Mouse (Mus musculus) heart, postnatal 10 days (tissue): Measurements from ENCODE around the gene Eif5a. TPM values are rescaled to one million over a fixed set of nuclear protein-coding genes. Genes with fewer than 3 reads are reported as not detected.

Experiments
- DNase-seq, 2 experiments: peaks; one replicate each; pipeline ENCODE4 v3.0.0; 2021
- intact Hi-C: fragments of 180-260 bp; cut with DNase I; formaldehyde crosslinking; loops from one replicate; pipeline ENCODE4 v1.15.1; 2025
- total RNA-seq, 2 experiments: library from RNA; stranded (reverse); gene quantifications; 2 replicates each; pipeline ENCODE4 v1.2.3; 2021

Eif5a gene
- total RNA-seq, 2 experiments from 2014 or later: 488 to 490 TPM

GRCm38 (mm10) chr11:69910781-69911560 is 10.8 kb downstream of the Eif5a start:
- intact Hi-C loops: no loop called here
- no peak for DNase-seq

- intact Hi-C loops: no loop called here
- no peak for DNase-seq
These were observed 11.6 kb downstream of the Eif5a start for GRCm38 (mm10) chr11:69910177-69910576.

GRCm38 (mm10) chr11:69909174-69909573 is 12.6 kb downstream of the Eif5a start:
- intact Hi-C loops: no loop called here
- no peak for DNase-seq

GRCm38 (mm10) chr11:69908645-69909044 is 13.1 kb downstream of the Eif5a start:
- intact Hi-C loops: no loop called here
- no peak for DNase-seq

GRCm38 (mm10) chr11:69904311-69904710 is 17.4 kb downstream of the Eif5a start:
- intact Hi-C loops: no loop called here

GRCm38 (mm10) chr11:69902972-69903371 is 18.8 kb downstream of the Eif5a start:
- intact Hi-C loops: loop anchor here (2.0 kb wide), 1 partner anchor 14 kb away; no protein-coding TSS in a partner anchor
- DNase-seq: no peak

More at GRCm38 (mm10) chr11:69904311-69904710, 17.4 kb downstream of the Eif5a start:
- DNase-seq: no peak

GRCm38 (mm10) chr11:69901993-69902392 is 19.8 kb downstream of the Eif5a start:
- intact Hi-C loops: loop anchor here (2.0 kb wide), 2 partner anchors 15 to 17 kb away; no protein-coding TSS in a partner anchor
- DNase-seq: peak in 1 of 2 experiments; percentile 40

GRCm38 (mm10) chr11:69901406-69901846 is 20.3 kb downstream of the Eif5a start:
- intact Hi-C loops: loop anchor here (2.0 kb wide), 1 partner anchor 17 kb away; no protein-coding TSS in a partner anchor

GRCm38 (mm10) chr11:69900471-69901405 is 21.0 kb downstream of the Eif5a start, which contains the start of the genes 2810408A11Rik and Neurl4:
2810408A11Rik (minus strand) TSS chr11:69900987.
Neurl4 (plus strand) TSS chr11:69901072.
- intact Hi-C loops: loop anchor here (2.0 kb wide), 1 partner anchor 16 kb away; no protein-coding TSS in a partner anchor
- peak; percentile 93 to 95 for DNase-seq

More at GRCm38 (mm10) chr11:69901406-69901846, 20.3 kb downstream of the Eif5a start:
- DNase-seq: peak; percentile 96 to 97

GRCm38 (mm10) chr11:69899870-69900269 is 21.9 kb downstream of the Eif5a start:
- no peak for DNase-seq
- intact Hi-C loops: loop anchor here (2.0 kb wide), 1 partner anchor 15 kb away; no protein-coding TSS in a partner anchor

- DNase-seq: no peak
These were observed 26.5 kb downstream of the Eif5a start, which contains the start of gene Acap1 for GRCm38 (mm10) chr11:69895291-69895690. Acap1 (minus strand) TSS chr11:69895539.

GRCm38 (mm10) chr11:69894671-69895070 is 27.1 kb downstream of the Eif5a start:
- no peak for DNase-seq
- intact Hi-C loops: no loop called here

More at GRCm38 (mm10) chr11:69895291-69895690, 26.5 kb downstream of the Eif5a start, which contains the start of gene Acap1:
- intact Hi-C loops: no loop called here

- intact Hi-C loops: no loop called here
- peak in 1 of 2 experiments; percentile 54 for DNase-seq
These were observed 30.3 kb downstream of the Eif5a start for GRCm38 (mm10) chr11:69891482-69891881.

- DNase-seq: no peak
These were observed 34.7 kb downstream of the Eif5a start for GRCm38 (mm10) chr11:69886907-69887635.

GRCm38 (mm10) chr11:69884663-69885062 is 37.1 kb downstream of the Eif5a start:
- intact Hi-C loops: loop anchor here (2.0 kb wide), 1 partner anchor 16 kb away; the partner anchor contains the start of genes 2810408A11Rik and Neurl4
- no peak for DNase-seq

More at GRCm38 (mm10) chr11:69886907-69887635, 34.7 kb downstream of the Eif5a start:
- intact Hi-C loops: no loop called here

GRCm38 (mm10) chr11:69884240-69884639 is 37.5 kb downstream of the Eif5a start:
- no peak for DNase-seq
- intact Hi-C loops: loop anchor here (2.0 kb wide), 1 partner anchor 17 kb away; the partner anchor contains the start of genes 2810408A11Rik and Neurl4

- intact Hi-C loops: loop anchor here (2.0 kb wide), 1 partner anchor 17 kb away; the partner anchor contains the start of genes 2810408A11Rik and Neurl4
- no peak for DNase-seq
These were observed 38.1 kb downstream of the Eif5a start for GRCm38 (mm10) chr11:69883527-69884151.

- no peak for DNase-seq
- intact Hi-C loops: no loop called here
These were observed 38.7 kb downstream of the Eif5a start for GRCm38 (mm10) chr11:69883066-69883465.
